Mouse (Mus musculus): ENCODE measurements around the gene Srp68. TPM values are rescaled to one million over a fixed set of nuclear protein-coding genes. Genes with fewer than 3 reads are reported as not detected.
"Not testable (repeated sequence)": the region's sequence is repeated elsewhere in the genome, so short reads cannot be mapped to it uniquely, and the experiment has no call there.

Srp68 gene
- total RNA-seq, 2 experiments from 2014 or later: 65.8 to 75.9 TPM

DNA sequence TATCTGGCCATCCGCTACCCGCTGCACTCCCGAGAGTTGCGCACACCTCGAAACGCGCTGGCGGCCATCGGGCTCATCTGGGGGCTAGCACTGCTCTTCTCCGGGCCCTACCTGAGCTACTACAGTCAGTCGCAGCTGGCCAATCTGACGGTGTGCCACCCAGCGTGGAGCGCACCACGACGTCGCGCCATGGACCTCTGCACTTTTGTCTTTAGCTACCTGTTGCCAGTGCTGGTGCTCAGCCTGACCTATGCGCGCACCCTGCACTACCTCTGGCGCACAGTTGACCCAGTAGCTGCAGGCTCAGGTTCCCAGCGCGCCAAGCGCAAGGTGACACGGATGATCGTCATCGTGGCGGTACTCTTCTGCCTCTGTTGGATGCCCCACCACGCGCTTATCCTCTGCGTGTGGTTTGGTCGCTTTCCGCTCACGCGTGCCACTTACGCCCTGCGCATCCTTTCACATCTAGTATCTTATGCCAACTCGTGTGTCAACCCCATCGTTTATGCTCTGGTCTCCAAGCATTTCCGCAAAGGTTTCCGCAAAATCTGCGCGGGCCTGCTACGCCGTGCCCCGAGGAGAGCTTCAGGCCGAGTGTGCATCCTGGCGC lies 9.0 kb upstream of the Srp68 start:
- no peak for DNase-seq

GRCm38 (mm10) chr11:116282089-116282488 lies 8.1 kb upstream of the Srp68 start:
- no peak for DNase-seq

GRCm38 (mm10) chr11:116281671-116282070 lies 7.7 kb upstream of the Srp68 start:
- DNase-seq: no peak

DNA sequence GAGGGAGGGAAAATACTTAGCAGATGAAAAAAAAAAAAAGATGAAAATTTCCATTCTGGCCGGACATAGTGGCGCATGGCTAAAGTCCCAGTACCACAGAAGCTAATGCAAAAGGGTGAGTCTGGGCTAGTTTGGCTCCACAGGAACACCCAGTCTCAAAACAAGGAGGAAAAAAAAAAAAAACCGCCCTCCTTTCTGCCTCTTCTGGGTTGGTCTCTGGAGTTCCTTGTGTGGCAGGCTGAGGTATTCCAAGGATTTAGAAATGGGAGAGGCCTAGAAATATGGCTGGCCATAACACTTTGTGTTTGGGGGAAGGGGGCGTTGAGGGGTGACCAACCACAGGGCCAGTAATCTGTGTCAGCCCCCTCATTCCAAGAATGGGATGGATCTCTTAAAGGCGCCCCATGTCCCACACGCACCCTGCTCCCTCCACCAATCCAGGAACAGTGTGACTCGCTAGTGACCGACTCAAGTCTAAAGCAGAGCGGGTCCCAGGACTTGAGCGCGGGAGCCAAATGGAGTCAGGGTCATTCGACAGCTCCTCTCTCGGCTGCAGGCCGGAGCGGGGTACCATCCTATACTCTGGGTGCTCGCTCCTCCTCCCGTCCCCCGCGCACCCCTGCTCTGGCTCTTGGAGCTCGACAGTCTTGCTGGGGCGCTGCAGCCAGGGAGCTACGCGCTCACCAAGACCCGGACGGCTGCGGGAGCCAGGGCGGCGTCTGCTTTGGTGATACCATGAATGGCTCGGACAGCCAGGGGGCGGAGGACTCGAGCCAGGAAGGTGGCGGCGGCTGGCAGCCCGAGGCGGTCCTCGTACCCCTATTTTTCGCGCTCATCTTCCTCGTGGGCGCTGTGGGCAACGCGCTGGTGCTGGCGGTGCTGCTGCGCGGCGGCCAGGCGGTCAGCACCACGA lies 7.0 kb upstream of the Srp68 start, which contains the start of gene Galr2:
Galr2 (plus strand) TSS at position 189 of the 913 bp plus-strand sequence.
- no peak for DNase-seq

DNA sequence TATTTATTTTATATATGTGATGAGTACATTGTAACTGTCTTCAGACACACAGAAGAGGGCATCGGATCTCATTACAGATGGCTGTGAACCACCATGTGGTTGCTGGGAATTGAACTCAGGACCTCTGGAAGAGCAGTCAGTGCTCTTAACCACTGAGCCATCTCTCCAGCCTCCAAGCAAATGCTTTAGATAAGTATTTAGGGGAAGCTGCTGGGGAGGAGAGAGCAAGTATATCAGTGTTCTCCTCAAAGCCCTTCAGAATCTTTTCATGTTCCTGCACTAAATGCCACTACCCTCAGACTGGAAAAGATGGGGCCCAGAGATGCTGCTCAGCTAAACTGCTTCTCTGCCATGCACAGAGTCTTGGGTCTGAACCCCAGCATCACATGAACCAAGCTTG lies 3.2 kb upstream of the Srp68 start:
- not testable (repeated sequence) for DNase-seq

DNA sequence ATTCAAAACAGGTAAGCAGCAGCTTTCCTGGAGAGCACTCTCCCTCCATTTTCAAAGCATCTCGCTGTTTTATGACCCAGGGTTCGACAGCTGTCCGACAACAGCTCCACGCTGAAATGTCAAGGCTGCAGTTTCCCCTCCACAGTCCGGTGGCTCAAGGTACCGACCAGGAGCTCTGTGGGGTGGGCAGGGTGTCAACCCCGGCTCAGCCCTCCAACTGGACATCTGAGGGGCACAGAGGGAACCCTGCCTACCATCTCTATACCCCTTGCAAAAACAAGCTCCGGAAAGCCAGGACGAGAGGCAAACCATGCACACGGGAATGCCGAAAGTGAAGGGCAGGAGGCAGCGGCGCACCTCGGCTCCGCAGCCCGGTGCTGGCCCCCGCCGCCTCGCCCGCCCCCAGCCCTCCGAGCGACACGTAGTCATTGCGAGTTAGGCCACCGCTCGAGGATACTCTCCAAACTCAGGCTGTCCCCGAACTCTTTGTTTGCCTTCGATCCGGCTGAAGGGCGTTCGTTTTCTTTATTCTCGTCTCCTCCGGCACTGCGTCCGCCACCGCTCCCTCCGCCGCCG lies 460 bp downstream of the Srp68 start:
- no peak for DNase-seq

GRCm38 (mm10) chr11:116272589-116273468 lies 1.2 kb downstream of the Srp68 start:
- no peak for DNase-seq

- no peak for DNase-seq
Measured at GRCm38 (mm10) chr11:116269560-116269959, 4.5 kb downstream of the Srp68 start.

DNA sequence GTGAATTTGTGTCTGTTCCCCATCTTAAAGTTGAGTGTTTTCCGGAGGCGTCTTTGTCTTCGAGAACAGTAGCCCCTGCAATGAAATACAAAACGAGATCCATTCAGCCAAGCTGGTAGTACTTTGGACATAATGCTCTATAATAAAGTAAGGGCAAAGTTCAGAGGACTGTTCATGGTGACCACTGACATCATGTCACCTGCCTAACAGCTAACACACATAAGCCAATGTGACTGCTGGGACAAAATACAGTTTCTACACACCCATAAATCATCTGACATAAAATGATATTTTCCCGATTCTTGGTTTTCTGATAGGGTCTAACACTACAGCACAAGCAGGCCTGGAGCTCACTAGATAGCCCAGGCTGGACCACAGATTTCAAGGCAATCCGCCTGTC lies 5.7 kb downstream of the Srp68 start:
- no peak for DNase-seq

- DNase-seq: no peak
Measured at GRCm38 (mm10) chr11:116267637-116268036, 6.4 kb downstream of the Srp68 start.

- DNase-seq: no peak
Measured at GRCm38 (mm10) chr11:116265850-116266249, 8.2 kb downstream of the Srp68 start.

GRCm38 (mm10) chr11:116265352-116265751 lies 8.7 kb downstream of the Srp68 start:
- peak; percentile 45 for DNase-seq

GRCm38 (mm10) chr11:116260259-116260658 lies 13.8 kb downstream of the Srp68 start:
- no peak for DNase-seq

GRCm38 (mm10) chr11:116259461-116259860 lies 14.6 kb downstream of the Srp68 start:
- DNase-seq: no peak

DNA sequence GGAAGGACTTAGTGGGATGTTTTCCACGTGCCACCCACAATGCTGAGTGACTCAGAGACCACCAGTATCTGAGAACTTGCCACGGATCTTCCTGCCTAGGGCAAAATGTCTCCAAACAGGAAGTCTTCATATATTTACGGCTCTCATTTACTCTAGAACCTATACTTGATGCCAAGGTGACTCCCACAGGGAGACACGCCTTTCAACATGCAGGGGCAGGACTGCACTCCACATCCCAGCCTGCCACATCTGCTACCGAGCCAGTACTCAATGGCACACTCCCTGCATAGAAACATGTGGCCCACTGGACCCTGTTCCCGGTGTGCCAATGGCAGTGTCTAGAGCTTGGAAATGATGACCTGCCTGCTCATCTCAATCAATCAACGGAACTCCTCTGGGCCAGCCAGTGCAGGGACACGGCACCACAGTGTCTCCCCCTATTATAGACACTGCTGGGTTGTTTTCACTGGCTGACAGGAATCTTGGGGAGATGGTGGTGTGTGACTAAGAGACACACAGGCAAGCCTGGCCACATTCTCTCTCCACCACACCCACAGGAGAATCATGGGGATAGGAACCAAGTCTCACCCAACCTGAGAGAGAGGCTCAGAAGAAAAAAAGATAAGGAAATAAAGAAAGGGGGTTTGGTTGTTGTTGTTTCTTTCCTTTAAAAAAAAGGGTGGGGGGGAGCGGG lies 17.9 kb downstream of the Srp68 start:
- DNase-seq: no peak

GRCm38 (mm10) chr11:116255090-116255981 lies 18.7 kb downstream of the Srp68 start:
- no peak for DNase-seq

DNA sequence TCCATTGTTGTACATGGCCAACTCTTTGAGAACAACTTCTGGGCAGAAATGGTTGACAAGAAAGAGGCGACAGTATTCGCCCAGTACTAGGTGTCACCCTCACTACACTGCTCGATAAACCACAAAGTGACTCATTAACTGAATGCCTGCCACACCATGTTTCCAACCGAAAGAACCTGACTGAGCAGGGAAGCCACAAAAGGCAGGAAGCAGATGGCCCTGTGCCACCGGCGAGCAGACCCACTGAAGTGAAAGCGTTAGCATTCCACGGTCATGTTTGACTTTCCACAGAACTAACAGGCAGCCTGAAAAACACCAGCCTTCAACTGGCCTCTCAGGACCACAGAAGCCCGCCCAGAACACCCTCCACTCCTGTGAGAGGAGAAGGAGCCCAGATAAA lies 19.4 kb downstream of the Srp68 start:
- DNase-seq: no peak

DNA sequence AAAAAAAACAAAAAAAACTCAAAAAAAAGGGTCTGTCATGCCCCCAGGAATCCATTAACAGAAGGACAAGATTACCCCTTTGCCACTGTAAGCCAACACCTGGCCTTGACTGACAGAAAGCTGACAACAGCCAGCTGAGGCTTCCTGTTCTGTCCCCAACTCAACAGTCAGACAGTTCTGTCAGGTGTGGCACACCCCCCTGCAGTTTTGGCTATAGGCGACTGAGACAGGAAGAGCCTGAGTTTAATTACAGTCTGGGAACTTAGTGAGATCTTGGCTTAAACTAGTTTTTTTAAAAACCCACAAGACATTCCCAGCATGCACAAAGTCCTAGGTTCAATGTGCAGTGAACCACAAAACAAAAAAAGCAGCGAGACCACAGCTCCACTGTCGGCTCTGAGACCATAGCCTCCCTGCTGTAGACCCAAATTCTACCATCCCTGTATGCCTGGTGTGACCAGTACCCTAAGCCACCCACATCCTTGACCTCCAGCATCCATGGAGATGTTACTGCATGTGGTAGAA lies 20.9 kb downstream of the Srp68 start:
- DNase-seq: no peak

- DNase-seq: no peak
Measured at GRCm38 (mm10) chr11:116250898-116251297, 23.1 kb downstream of the Srp68 start.

All from gastrocnemius, postnatal 25 days (tissue).